Mouse (Mus musculus) G1E (cell line): ENCODE measurements around the gene Snrk.

Experiments
- CTCF ChIP-seq: IDR thresholded peaks from 2 replicates; pipeline ENCODE4 v1.5.1; 2012; ENCODE audit warnings: low read depth, low read length, inconsistent platforms, mixed read lengths
- GATA1 ChIP-seq: IDR thresholded peaks from 2 replicates; pipeline ENCODE4 v1.6.1; 2012; ENCODE audit warnings: borderline replicate concordance, low read length, inconsistent platforms, mixed read lengths

GRCm38 (mm10) chr9:122199253-122199652 is 82.2 kb downstream of the Snrk start:
- TF ChIP-seq GATA1 (no peak), CTCF (no peak)
